Mouse (Mus musculus) common myeloid progenitor, adult 5-6 weeks (primary cell): Measurements from ENCODE around the gene Olfr676. TPM values are rescaled to one million over a fixed set of nuclear protein-coding genes. Genes with fewer than 3 reads are reported as not detected.
"Not testable (repeated sequence)": the region's sequence is repeated elsewhere in the genome, so short reads cannot be mapped to it uniquely, and the experiment has no call there.

Experiments used
- ATAC-seq: replicated peaks from 2 replicates; pipeline ENCODE4 v1.8.0; 2016; ENCODE audit warnings: low read depth, mild to moderate bottlenecking, moderate TSS enrichment, inconsistent platforms; ENCODE audit not compliant: poor library complexity, severe bottlenecking
- total RNA-seq: library from RNA; stranded (forward); fragments of 200-1000, 187-1606 nt; gene quantifications from 2 replicates; pipeline ENCODE4 v1.2.3, GENCODE M21; 2017

Gene Olfr676
- not detected in 2 replicates for total RNA-seq

DNA sequence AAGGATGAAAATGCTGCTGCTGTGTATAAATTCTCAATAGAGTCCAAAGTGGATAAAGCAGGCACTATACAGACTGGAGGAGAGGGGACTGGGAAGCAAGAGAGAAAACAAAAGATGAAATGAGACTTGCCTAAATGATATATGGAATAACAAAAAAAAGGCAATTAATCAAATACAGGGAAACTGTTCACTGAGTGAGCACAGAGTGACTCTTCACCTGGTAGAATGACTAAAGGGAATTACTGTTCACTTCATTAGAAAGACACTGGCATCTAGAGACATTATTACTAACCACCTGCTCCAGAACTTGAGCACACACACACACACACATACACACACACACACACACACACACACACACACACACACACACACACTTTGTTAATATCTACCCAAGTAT, at the start of gene Olfr676:
Gene Olfr676 (plus strand): TSS at position 301 of the 400 bp plus-strand sequence.
- no peak for ATAC-seq

GRCm38 (mm10) chr7:105001929-105002328, 30.6 kb upstream of the Olfr676 start, which contains the start of gene Olfr672:
Olfr672 (minus strand) TSS chr7:105002029.
- ATAC-seq, result no peak

DNA sequence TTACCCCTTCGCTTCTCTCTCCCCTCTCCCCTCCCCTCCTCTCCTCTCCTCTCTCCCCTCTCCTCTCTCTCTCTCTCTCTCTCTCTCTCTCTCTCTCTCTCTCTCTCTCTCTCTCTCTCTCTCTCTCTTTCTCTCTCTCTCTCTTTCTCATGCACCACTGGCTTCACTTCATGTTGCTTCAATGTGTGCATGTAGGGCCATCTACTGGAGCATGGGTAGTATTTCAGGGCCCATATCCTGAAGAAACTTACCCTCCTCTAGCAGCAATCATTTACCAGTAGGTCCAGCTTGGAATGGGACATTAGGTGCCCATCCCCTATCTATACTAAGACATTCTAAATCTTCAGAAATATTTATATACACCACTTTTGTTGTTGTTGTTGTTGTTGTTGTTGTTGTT, 10.0 kb upstream of the Olfr676 start:
- ATAC-seq, result no peak

DNA sequence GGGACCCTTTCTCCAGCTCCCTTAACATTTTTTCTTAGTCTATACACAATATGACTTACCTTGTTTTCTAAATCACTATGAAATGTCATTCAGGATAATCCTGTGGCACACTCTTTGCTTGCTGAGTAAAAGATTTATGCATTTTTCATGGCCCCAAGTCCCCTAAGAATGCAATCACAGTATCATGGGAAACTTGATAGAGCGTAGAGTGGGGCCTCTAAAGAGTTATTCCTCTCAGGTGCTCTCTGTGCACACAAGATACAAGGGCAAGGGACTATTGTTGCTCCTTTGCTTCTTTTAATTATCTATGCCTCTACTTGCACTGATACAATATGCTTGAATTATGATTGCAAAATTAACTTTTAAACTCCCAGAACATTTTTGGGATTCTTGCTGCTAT, 4.1 kb upstream of the Olfr676 start, which contains the start of gene Olfr675:
Gene Olfr675 (minus strand): TSS at position 101 of the 400 bp plus-strand sequence.
- ATAC-seq, result no peak

DNA sequence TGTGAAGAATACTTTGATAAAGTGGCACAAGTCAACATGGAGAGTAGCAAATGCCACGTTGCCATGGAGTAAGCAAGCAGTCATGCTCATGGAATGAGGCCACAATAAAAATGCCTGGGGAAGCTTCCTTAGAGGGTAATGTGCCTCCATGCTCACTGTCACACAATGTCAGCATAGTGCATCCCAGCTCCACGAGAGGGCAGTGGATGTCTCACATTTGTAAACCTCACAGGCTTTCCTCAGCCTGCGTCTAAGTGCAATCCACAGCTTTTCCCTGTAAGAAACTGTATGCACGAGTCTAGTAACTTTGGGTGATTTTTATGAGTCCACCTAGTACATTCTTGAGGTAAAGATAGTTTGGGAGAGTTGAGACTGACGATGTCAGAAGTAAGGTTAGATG, 1.3 kb downstream of the Olfr676 start:
- not testable (repeated sequence) for ATAC-seq

GRCm38 (mm10) chr7:105058951-105059350, 26.5 kb downstream of the Olfr676 start:
- no peak for ATAC-seq

GRCm38 (mm10) chr7:105064175-105064574, 31.7 kb downstream of the Olfr676 start, which contains the start of gene Olfr678:
Olfr678 (plus strand) TSS chr7:105064475.
- ATAC-seq, result no peak

- ATAC-seq, result no peak
These were observed 48.4 kb downstream of the Olfr676 start, which contains the start of gene Olfr679 for GRCm38 (mm10) chr7:105080905-105081304. Olfr679 (plus strand) TSS chr7:105081205.

Other genes with a start within 250 kb of the Olfr676 start
- gene Usp17lb, start 190.1 kb upstream of the Olfr676 start, total RNA-seq, result not detected in 2 replicates
- not detected in 2 replicates for gene Usp17la, start 175.7 kb upstream of the Olfr676 start, total RNA-seq
- gene Olfr665, start 154.7 kb upstream of the Olfr676 start, total RNA-seq, result not detected in 2 replicates
- not detected in 2 replicates for gene Olfr666, start 136.7 kb upstream of the Olfr676 start, total RNA-seq
- gene Olfr667, start 111.2 kb upstream of the Olfr676 start, total RNA-seq, result not detected in 2 replicates
- not detected in 2 replicates for gene Olfr668, start 104.6 kb upstream of the Olfr676 start, total RNA-seq
- gene Olfr669, start 98.5 kb upstream of the Olfr676 start, total RNA-seq, result not detected in 2 replicates
- not detected in 2 replicates for gene Olfr670, start 70.1 kb upstream of the Olfr676 start, total RNA-seq
- not detected in 2 replicates for gene Olfr671, start 53.6 kb upstream of the Olfr676 start, total RNA-seq
- gene Olfr672, start 30.7 kb upstream of the Olfr676 start, total RNA-seq, result not detected in 2 replicates
- not detected in 2 replicates for gene Olfr675, start 4.2 kb upstream of the Olfr676 start, total RNA-seq
- not detected in 2 replicates for gene Olfr677, start 18.7 kb downstream of the Olfr676 start, total RNA-seq
- gene Olfr678, start 31.8 kb downstream of the Olfr676 start, total RNA-seq, result not detected in 2 replicates
- not detected in 2 replicates for gene Olfr679, start 48.5 kb downstream of the Olfr676 start, total RNA-seq
- gene Olfr680-ps1, start 60.1 kb downstream of the Olfr676 start, total RNA-seq, result not detected in 2 replicates
- gene Olfr681, start 84.1 kb downstream of the Olfr676 start, total RNA-seq, result not detected in 2 replicates
- gene Olfr683, start 114.3 kb downstream of the Olfr676 start, total RNA-seq, result not detected in 2 replicates
- gene Olfr684, start 131.0 kb downstream of the Olfr676 start, total RNA-seq, result not detected in 2 replicates
- gene Olfr685, start 153.3 kb downstream of the Olfr676 start, total RNA-seq, result not detected in 2 replicates
- gene Olfr686, start 174.8 kb downstream of the Olfr676 start, total RNA-seq, result not detected in 2 replicates